Mouse (Mus musculus) lung, postnatal 36 days (tissue): Measurements from ENCODE around the gene Rnf130.
A peak's percentile ranks its signal among the peaks of the same experiment; 100 is the strongest.

Source experiments
- DNase-seq: peaks from one replicate; pipeline ENCODE4 v3.0.0; 2022; ENCODE audit warnings: mixed read lengths

Gene Rnf130

GRCm38 (mm10) chr11:50146121-50146520 lies 121.0 kb downstream of the Rnf130 start:
- DNase-seq: no peak

- DNase-seq: peak; percentile 56
Measured at GRCm38 (mm10) chr11:50147267-50147957, 122.3 kb downstream of the Rnf130 start.

DNA sequence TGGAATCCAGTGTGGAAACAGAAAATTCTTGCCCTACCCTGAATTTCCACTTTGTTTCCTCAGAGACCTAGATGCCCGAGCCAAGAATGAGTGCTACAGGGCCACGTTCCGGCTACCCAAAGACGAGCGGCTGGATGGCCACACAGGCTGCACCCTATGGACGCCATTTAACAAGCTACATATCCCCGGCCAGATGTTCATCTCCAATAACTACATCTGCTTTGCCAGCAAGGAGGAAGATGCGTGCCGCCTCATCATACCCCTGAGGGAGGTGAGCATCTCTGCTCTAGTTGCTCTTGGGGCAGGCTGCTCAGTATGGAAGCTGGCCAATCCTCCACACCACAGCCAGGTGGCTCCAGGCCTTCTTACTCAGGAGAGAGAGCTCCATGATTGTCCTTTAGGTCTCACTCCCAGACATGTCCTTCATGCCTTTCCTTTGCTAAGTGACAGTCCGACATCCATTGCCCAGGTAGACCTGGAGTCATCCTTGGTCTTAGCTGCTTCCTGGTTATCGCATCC lies 122.9 kb downstream of the Rnf130 start:
- no peak for DNase-seq

GRCm38 (mm10) chr11:50149200-50149599 lies 124.1 kb downstream of the Rnf130 start:
- peak; percentile 56 for DNase-seq

- DNase-seq: no peak
Measured at GRCm38 (mm10) chr11:50149603-50150150, 124.5 kb downstream of the Rnf130 start.

- no peak for DNase-seq
Measured at GRCm38 (mm10) chr11:50151374-50151773, 126.2 kb downstream of the Rnf130 start.

DNA sequence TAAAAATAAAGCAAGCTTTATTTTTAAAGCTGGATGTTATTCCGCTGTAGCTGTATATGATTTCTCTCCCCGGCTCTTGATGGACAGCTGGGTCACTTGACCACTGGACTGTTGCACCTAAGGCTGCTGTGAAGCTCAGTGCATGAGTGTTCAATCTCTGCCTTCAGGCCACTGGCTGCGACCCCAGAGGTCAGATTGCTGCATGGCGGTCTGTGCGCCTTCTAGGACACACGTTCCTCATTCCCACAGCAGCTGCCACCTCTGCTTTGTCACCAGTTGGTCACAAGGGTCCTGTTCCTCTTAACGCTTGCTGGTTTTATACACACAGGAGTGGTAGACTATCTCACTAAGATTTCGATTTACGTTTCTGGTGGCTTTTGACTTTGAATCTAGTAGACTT lies 129.0 kb downstream of the Rnf130 start:
- peak; percentile 51 for DNase-seq
